Mouse (Mus musculus): Measurements from ENCODE around the gene Has1. TPM values are rescaled to one million over a fixed set of nuclear protein-coding genes. Genes with fewer than 3 reads are reported as not detected.

Has1 gene
- polyA plus RNA-seq, 1 experiment from 2014 or later, result 0.78 TPM

DNA sequence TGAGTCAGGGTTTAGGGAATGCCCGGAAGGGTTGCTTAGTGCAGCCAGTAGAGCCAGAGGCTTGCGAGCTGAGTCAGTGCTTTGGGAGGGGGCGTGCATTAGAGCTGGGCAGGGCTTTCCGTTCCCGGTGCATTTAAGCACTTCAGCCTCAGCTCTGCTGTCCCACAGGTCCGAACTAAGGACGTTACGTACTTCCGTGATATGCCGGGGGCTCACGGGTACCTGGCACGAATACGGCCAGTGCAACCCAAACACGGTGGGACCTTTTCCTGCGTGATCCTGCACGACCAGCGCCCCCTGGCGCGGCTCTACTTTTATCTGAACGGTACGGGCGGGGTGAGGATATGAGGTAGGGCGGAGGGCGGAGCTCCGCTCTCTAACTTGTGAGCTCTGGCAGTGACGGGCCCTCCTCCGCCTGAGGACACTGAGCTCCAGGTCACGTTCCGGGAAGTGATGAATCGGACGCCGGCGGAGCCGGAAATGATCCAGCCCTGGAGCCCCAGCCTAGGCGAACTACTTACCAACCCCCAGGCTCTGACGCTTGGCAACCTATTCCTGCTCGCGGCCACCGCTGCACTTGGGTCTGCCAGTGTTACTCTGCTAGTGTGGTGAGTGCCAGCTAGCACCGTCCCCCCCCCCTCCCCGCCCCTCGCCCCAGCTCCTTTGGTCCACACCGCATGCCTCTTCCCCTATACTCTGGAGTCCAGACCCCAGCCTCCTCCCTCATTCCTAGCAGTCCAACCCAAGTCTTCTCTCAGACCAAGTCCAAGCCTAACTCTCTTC, 16.9 kb downstream of the Has1 start:
- peak; percentile 88 for TF ChIP-seq CTCF (IDR thresholded peaks at IDR 0.05; ENCODE audit: low read depth)
- TF ChIP-seq EP300 (optimal IDR thresholded peaks at IDR 0.05), result no peak
- Histone ChIP-seq H3K4me2 (replicated peaks; ENCODE audit: low read depth) (peak overlapping the region; percentile 70), H3K9me3 (ENCODE audit: control insufficient read depth, low read length) (no peaks in the 10 kb centered on the region), H3K4me3 (ENCODE audit: low read depth, low read length) (peak overlapping the region; percentile 50), H3K36me3 (ENCODE audit: control insufficient read depth, insufficient read depth, low read length) (peaks cover 8% of the 10 kb centered on the region; the same call in 1 of the 2 replicates), H3K27me3 (ENCODE audit: control insufficient read depth, insufficient read depth, low read length) (no peaks in the 10 kb centered on the region), H3K27ac (replicated peaks) (peak overlapping the region; percentile 93), H3K4me1 (replicated peaks; ENCODE audit: control insufficient read depth, insufficient read depth) (peaks cover 10% of the 10 kb centered on the region; the same call in 1 of the 2 replicates), H3K9ac (ENCODE audit: low read length) (peak overlapping the region; percentile 71)
- under 1% methylated on average over 40 of the region's 43 CpGs for whole genome bisulfite sequencing
- peak; percentile 97 for DNase-seq (ENCODE audit: low spot score)
- ATAC-seq (ENCODE audit: low FRiP score, low TSS enrichment), result peak; percentile 99

DNA sequence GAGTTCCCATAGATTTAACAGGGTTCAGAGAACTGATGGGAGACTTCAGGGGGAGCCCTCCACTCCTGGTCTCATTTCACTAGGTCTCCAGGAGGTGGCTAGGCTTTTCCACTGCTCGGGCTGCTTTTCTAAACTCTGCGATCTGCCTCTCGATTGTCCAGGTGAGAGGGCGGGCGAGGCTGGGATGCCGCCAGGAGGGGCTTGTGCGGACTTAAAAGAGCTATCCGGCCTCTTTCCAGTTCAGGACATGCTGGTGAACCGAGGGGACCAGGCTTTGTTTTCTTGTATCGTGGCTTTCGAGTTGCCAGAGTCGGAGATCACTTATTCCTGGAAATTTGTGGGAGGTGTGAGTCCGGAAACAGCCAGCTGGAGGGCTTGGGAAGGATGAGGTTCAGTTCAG, 17.6 kb downstream of the Has1 start:
- Histone ChIP-seq H3K4me3 (ENCODE audit: low read depth, low read length) (peak overlapping the region; percentile 50), H3K27ac (replicated peaks) (peak overlapping the region; percentile 93), H3K4me2 (replicated peaks; ENCODE audit: low read depth) (peak overlapping the region; percentile 70), H3K9me3 (ENCODE audit: control insufficient read depth, low read length) (no peaks in the 10 kb centered on the region), H3K4me1 (replicated peaks; ENCODE audit: control insufficient read depth, insufficient read depth) (peaks cover 10% of the 10 kb centered on the region; the same call in 1 of the 2 replicates), H3K27me3 (ENCODE audit: control insufficient read depth, insufficient read depth, low read length) (no peaks in the 10 kb centered on the region), H3K36me3 (ENCODE audit: control insufficient read depth, insufficient read depth, low read length) (peaks cover 6% of the 10 kb centered on the region; the same call in 1 of the 2 replicates), H3K9ac (ENCODE audit: low read length) (peak overlapping the region; percentile 52)
- no peak for ATAC-seq (ENCODE audit: low FRiP score, low TSS enrichment)
- DNase-seq (ENCODE audit: low spot score), result no peak
- 7% methylated on average over 13 of the region's 13 CpGs for WGBS
- TF ChIP-seq CTCF (IDR thresholded peaks at IDR 0.05; ENCODE audit: low read depth) (peak; percentile 25; the same call in 1 of the 2 replicates), EP300 (optimal IDR thresholded peaks at IDR 0.05) (no peak)

DNA sequence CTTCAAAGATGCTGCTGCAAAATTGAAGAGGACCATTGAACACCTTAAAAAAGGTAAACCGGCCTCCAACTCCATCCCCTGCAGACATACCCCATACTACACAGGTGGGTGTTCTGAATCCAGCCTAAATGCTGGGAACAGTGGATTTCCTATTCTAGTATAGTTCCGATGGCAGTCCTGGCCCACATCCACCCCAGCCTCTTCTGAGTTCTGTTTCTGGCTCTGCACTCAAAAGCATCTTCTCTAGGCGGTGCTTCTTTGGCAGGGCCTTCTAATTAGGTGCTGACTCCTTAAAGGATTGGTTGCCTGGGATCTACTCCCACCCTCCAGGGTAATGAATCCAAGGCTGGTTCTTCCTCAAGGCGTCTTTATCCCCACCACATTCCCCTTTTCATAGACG, 18.9 kb downstream of the Has1 start:
- no peaks in the 10 kb centered on the region for H3K9me3 ChIP-seq (ENCODE audit: control insufficient read depth, low read length)
- WGBS, result 62% methylated on average over 5 of the region's 5 CpGs
- peaks cover 10% of the 10 kb centered on the region; the same call in 1 of the 2 replicates for H3K4me1 ChIP-seq (replicated peaks; ENCODE audit: control insufficient read depth, insufficient read depth)
- H3K27me3 ChIP-seq (ENCODE audit: control insufficient read depth, insufficient read depth, low read length), result no peaks in the 10 kb centered on the region
- no peak overlapping the region for H3K27ac ChIP-seq (replicated peaks)
- no peak overlapping the region for H3K9ac ChIP-seq (ENCODE audit: low read length)
- no peak overlapping the region for H3K4me3 ChIP-seq (ENCODE audit: low read depth, low read length)
- TF ChIP-seq EP300 (optimal IDR thresholded peaks at IDR 0.05), result no peak
- TF ChIP-seq CTCF (IDR thresholded peaks at IDR 0.05; ENCODE audit: low read depth), result no peak
- peaks cover 6% of the 10 kb centered on the region; the same call in 1 of the 2 replicates for H3K36me3 ChIP-seq (ENCODE audit: control insufficient read depth, insufficient read depth, low read length)
- ATAC-seq (ENCODE audit: low FRiP score, low TSS enrichment) (no peak), DNase-seq (ENCODE audit: low spot score) (no peak)
- H3K4me2 ChIP-seq (replicated peaks; ENCODE audit: low read depth), result no peak overlapping the region

DNA sequence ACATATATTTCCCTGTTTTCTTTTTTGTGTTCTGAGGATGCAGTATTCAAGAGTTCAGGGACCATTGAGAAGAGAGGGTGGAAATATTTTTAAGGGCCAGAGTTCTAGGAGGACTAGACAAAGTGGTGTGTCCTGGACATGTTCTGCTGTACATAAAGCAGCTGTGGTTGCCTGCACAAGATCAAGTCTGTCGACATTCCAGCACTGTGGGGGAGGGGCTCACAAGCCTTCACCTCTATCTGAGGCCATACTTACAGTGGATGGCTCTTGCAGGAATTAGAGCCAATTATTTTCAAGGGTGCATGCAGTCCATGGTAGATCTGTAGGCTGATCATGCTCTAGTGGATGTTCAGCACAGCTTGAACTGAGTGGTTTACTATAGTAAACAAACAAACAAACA, 20.1 kb downstream of the Has1 start:
- Histone ChIP-seq H3K4me2 (replicated peaks; ENCODE audit: low read depth) (no peak overlapping the region), H3K9ac (ENCODE audit: low read length) (no peak overlapping the region), H3K4me1 (replicated peaks; ENCODE audit: control insufficient read depth, insufficient read depth) (peaks cover 10% of the 10 kb centered on the region), H3K27me3 (ENCODE audit: control insufficient read depth, insufficient read depth, low read length) (no peaks in the 10 kb centered on the region), H3K27ac (replicated peaks) (no peak overlapping the region), H3K4me3 (ENCODE audit: low read depth, low read length) (no peak overlapping the region), H3K9me3 (ENCODE audit: control insufficient read depth, low read length) (no peaks in the 10 kb centered on the region), H3K36me3 (ENCODE audit: control insufficient read depth, insufficient read depth, low read length) (no peaks in the 10 kb centered on the region)
- WGBS, result 0% methylated on average over 1 of the region's 1 CpGs
- peak; percentile 41 for DNase-seq (ENCODE audit: low spot score)
- TF ChIP-seq CTCF (IDR thresholded peaks at IDR 0.05; ENCODE audit: low read depth) (no peak), EP300 (optimal IDR thresholded peaks at IDR 0.05) (no peak)
- no peak for ATAC-seq (ENCODE audit: low FRiP score, low TSS enrichment)

DNA sequence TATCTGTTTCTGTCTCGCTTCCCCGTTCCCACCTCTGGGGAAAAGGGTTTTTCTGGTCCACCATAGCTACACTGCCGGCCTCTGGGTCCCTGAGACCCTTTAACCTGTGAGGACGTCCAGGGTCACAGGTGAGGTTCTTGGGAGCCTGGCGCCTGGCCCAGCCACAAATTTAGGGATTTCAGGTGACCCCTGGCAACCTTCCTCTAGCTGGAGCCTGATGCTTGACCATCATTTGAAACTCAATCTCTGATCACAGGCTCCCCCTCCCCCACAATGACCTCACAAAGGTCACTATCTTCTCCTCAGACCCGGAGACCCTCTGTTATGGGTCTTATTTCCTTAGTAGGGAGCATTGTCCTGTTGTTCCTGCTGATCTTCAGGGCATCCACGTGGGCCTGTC, 24.3 kb downstream of the Has1 start:
- H3K27me3 ChIP-seq (ENCODE audit: control insufficient read depth, insufficient read depth, low read length), result no peaks in the 10 kb centered on the region
- 66% methylated on average over 7 of the region's 7 CpGs for WGBS
- no peak overlapping the region for H3K9ac ChIP-seq (ENCODE audit: low read length)
- no peaks in the 10 kb centered on the region for H3K9me3 ChIP-seq (ENCODE audit: control insufficient read depth, low read length)
- no peak for ATAC-seq (ENCODE audit: low FRiP score, low TSS enrichment)
- H3K4me1 ChIP-seq (replicated peaks; ENCODE audit: control insufficient read depth, insufficient read depth), result peaks cover 5% of the 10 kb centered on the region
- H3K4me2 ChIP-seq (replicated peaks; ENCODE audit: low read depth), result peak overlapping the region; percentile 11; the same call in 1 of the 2 replicates
- no peak overlapping the region for H3K27ac ChIP-seq (replicated peaks)
- DNase-seq (ENCODE audit: low spot score), result no peak
- no peak overlapping the region for H3K4me3 ChIP-seq (ENCODE audit: low read depth, low read length)
- no peak for TF ChIP-seq EP300 (optimal IDR thresholded peaks at IDR 0.05)
- no peaks in the 10 kb centered on the region for H3K36me3 ChIP-seq (ENCODE audit: control insufficient read depth, insufficient read depth, low read length)
